Mouse (Mus musculus): Measurements from ENCODE around the gene Mdk. TPM values are rescaled to one million over a fixed set of nuclear protein-coding genes. Genes with fewer than 3 reads are reported as not detected.

The Mdk gene
- polyA plus RNA-seq, 1 experiment: 3.1 TPM

GRCm38 (mm10) chr2:91917096-91917495, 15.0 kb downstream of the Mdk start:
- TF ChIP-seq POLR2A (IDR thresholded peaks at IDR 0.05; ENCODE audit: low read depth, low read length): no peak
- TF ChIP-seq CTCF (IDR thresholded peaks at IDR 0.05; ENCODE audit: extremely low read depth, insufficient read depth, insufficient read length, insufficient replicate concordance): no peak
- 89% methylated on average over 7 of the region's 7 CpGs for WGBS
- H3K36me3 ChIP-seq (ENCODE audit: control insufficient read depth, insufficient read depth, low read length): peaks cover 33% of the 10 kb centered on the region

GRCm38 (mm10) chr2:91916346-91916977, 15.6 kb downstream of the Mdk start:
- DNase-seq (ENCODE audit: low read depth in 1 of 2, low spot score in 2 of 2): no peak
- Histone ChIP-seq H3K27ac (ENCODE audit: insufficient read depth, low read length) (no peak overlapping the region), H3K36me3 (ENCODE audit: control insufficient read depth, insufficient read depth, low read length) (peaks cover 39% of the 10 kb centered on the region), H3K4me3 (ENCODE audit: extremely low read depth, insufficient read depth, insufficient read length) (no peak overlapping the region), H3K4me1 (ENCODE audit: control insufficient read depth, insufficient read depth, insufficient read length) (0 out of 2 replicates have a peak, but pooled peaks cover 2% of the 10 kb centered on the region), H3K27me3 (ENCODE audit: control insufficient read depth, insufficient read depth, low read length) (no peaks in the 10 kb centered on the region)
- no peak for TF ChIP-seq CTCF (IDR thresholded peaks at IDR 0.05; ENCODE audit: extremely low read depth, insufficient read depth, insufficient read length, insufficient replicate concordance)
- 86% methylated on average over 7 of the region's 7 CpGs for WGBS

More at GRCm38 (mm10) chr2:91917096-91917495, 15.0 kb downstream of the Mdk start:
- DNase-seq (ENCODE audit: low read depth in 1 of 2, low spot score in 2 of 2): no peak
- peaks cover 5% of the 10 kb centered on the region for H3K27me3 ChIP-seq (ENCODE audit: control insufficient read depth, insufficient read depth, low read length)
- peaks cover 7% of the 10 kb centered on the region; the same call in 1 of the 2 replicates for H3K4me1 ChIP-seq (ENCODE audit: control insufficient read depth, insufficient read depth, insufficient read length)
- no peak overlapping the region for H3K4me3 ChIP-seq (ENCODE audit: extremely low read depth, insufficient read depth, insufficient read length)
- H3K27ac ChIP-seq (ENCODE audit: insufficient read depth, low read length): no peak overlapping the region

GRCm38 (mm10) chr2:91913328-91914110, 18.6 kb downstream of the Mdk start:
- WGBS: 73% methylated on average over 7 of the region's 7 CpGs

GRCm38 (mm10) chr2:91912616-91913015, 19.5 kb downstream of the Mdk start:
- Histone ChIP-seq H3K36me3 (ENCODE audit: control insufficient read depth, insufficient read depth, low read length) (peaks cover 46% of the 10 kb centered on the region), H3K27ac (ENCODE audit: insufficient read depth, low read length) (no peak overlapping the region), H3K4me1 (ENCODE audit: control insufficient read depth, insufficient read depth, insufficient read length) (no peaks in the 10 kb centered on the region), H3K27me3 (ENCODE audit: control insufficient read depth, insufficient read depth, low read length) (no peaks in the 10 kb centered on the region), H3K4me3 (ENCODE audit: extremely low read depth, insufficient read depth, insufficient read length) (no peak overlapping the region)
- DNase-seq (ENCODE audit: low read depth in 1 of 2, low spot score in 2 of 2): no peak
- 84% methylated on average over 3 of the region's 3 CpGs for WGBS
- no peak for TF ChIP-seq POLR2A (IDR thresholded peaks at IDR 0.05; ENCODE audit: low read depth, low read length)
- no peak for TF ChIP-seq CTCF (IDR thresholded peaks at IDR 0.05; ENCODE audit: extremely low read depth, insufficient read depth, insufficient read length, insufficient replicate concordance)

More at GRCm38 (mm10) chr2:91913328-91914110, 18.6 kb downstream of the Mdk start:
- TF ChIP-seq CTCF (IDR thresholded peaks at IDR 0.05; ENCODE audit: extremely low read depth, insufficient read depth, insufficient read length, insufficient replicate concordance) (no peak), POLR2A (IDR thresholded peaks at IDR 0.05; ENCODE audit: low read depth, low read length) (no peak)
- no peaks in the 10 kb centered on the region for H3K27me3 ChIP-seq (ENCODE audit: control insufficient read depth, insufficient read depth, low read length)
- H3K36me3 ChIP-seq (ENCODE audit: control insufficient read depth, insufficient read depth, low read length): peaks cover 50% of the 10 kb centered on the region
- DNase-seq (ENCODE audit: low read depth in 1 of 2, low spot score in 2 of 2): no peak
- H3K4me1 ChIP-seq (ENCODE audit: control insufficient read depth, insufficient read depth, insufficient read length): no peaks in the 10 kb centered on the region
- H3K4me3 ChIP-seq (ENCODE audit: extremely low read depth, insufficient read depth, insufficient read length): no peak overlapping the region
- H3K27ac ChIP-seq (ENCODE audit: insufficient read depth, low read length): no peak overlapping the region

- no peaks in the 10 kb centered on the region for H3K27me3 ChIP-seq (ENCODE audit: control insufficient read depth, insufficient read depth, low read length)
- 94% methylated on average over 2 of the region's 2 CpGs for WGBS
- H3K36me3 ChIP-seq (ENCODE audit: control insufficient read depth, insufficient read depth, low read length): peaks cover 16% of the 10 kb centered on the region
- H3K27ac ChIP-seq (ENCODE audit: insufficient read depth, low read length): no peak overlapping the region
- DNase-seq (ENCODE audit: low read depth in 1 of 2, low spot score in 2 of 2): no peak
- TF ChIP-seq POLR2A (IDR thresholded peaks at IDR 0.05; ENCODE audit: low read depth, low read length) (no peak), CTCF (IDR thresholded peaks at IDR 0.05; ENCODE audit: extremely low read depth, insufficient read depth, insufficient read length, insufficient replicate concordance) (no peak)
- H3K4me3 ChIP-seq (ENCODE audit: extremely low read depth, insufficient read depth, insufficient read length): no peak overlapping the region
- H3K4me1 ChIP-seq (ENCODE audit: control insufficient read depth, insufficient read depth, insufficient read length): no peaks in the 10 kb centered on the region
Observed at GRCm38 (mm10) chr2:91906141-91906540, 26.0 kb downstream of the Mdk start.

- Histone ChIP-seq H3K4me1 (ENCODE audit: control insufficient read depth, insufficient read depth, insufficient read length) (no peaks in the 10 kb centered on the region), H3K4me3 (ENCODE audit: extremely low read depth, insufficient read depth, insufficient read length) (no peak overlapping the region), H3K27ac (ENCODE audit: insufficient read depth, low read length) (no peak overlapping the region), H3K27me3 (ENCODE audit: control insufficient read depth, insufficient read depth, low read length) (no peaks in the 10 kb centered on the region), H3K36me3 (ENCODE audit: control insufficient read depth, insufficient read depth, low read length) (peaks cover 16% of the 10 kb centered on the region; the same call in 1 of the 2 replicates)
- TF ChIP-seq CTCF (IDR thresholded peaks at IDR 0.05; ENCODE audit: extremely low read depth, insufficient read depth, insufficient read length, insufficient replicate concordance) (no peak), POLR2A (IDR thresholded peaks at IDR 0.05; ENCODE audit: low read depth, low read length) (no peak)
- 82% methylated on average over 5 of the region's 5 CpGs for WGBS
- no peak for DNase-seq (ENCODE audit: low read depth in 1 of 2, low spot score in 2 of 2)
Observed at GRCm38 (mm10) chr2:91904618-91905307, 27.3 kb downstream of the Mdk start.
